Mouse (Mus musculus) limb, embryonic 10.5 days (tissue): ENCODE measurements at regions not wholly inside any gene's neighbourhood (a gene's known extent, or its start where the extent isn't known, plus 50 kb on each side); places are given as distances from the start of the nearest gene placed in this dataset.

ENCODE experiments used
- DNase-seq: peaks from one replicate; pipeline ENCODE4 v3.0.0-alpha.2; 2017; ENCODE audit warnings: low spot score
- H3K27ac ChIP-seq: fragments of 300-500 bp; sonication (generic); 2 replicates; pipeline ENCODE4 v1.5.1; 2016; ENCODE audit warnings: mild to moderate bottlenecking
- H3K27me3 ChIP-seq: fragments of 300-500 bp; sonication (generic); 2 replicates; pipeline ENCODE4 v1.6.1; 2016; ENCODE audit warnings: low read depth, mild to moderate bottlenecking; ENCODE audit not compliant: poor library complexity, severe bottlenecking
- H3K36me3 ChIP-seq: fragments of 300-500 bp; sonication (generic); 2 replicates; pipeline ENCODE4 v1.6.1; 2016; ENCODE audit warnings: mild to moderate bottlenecking, moderate library complexity
- H3K4me1 ChIP-seq: fragments of 300-500 bp; sonication (generic); 2 replicates; pipeline ENCODE4 v1.6.1; 2016
- H3K4me3 ChIP-seq: fragments of 300-500 bp; sonication (generic); 2 replicates; pipeline ENCODE4 v1.5.1; 2016; ENCODE audit warnings: mild to moderate bottlenecking, moderate library complexity
- H3K9me3 ChIP-seq: fragments of 300-500 bp; sonication (generic); replicated peaks from 2 replicates; pipeline ENCODE4 v1.6.1; 2016; ENCODE audit warnings: mild to moderate bottlenecking
- WGBS: fragments of 180-500 bp; shearing (Covaris S2); methylation state at CpG from one replicate; pipeline ENCODE4 v1.1.7; 2016; 5-methylcytosine and 5-hydroxymethylcytosine counted together

DNA sequence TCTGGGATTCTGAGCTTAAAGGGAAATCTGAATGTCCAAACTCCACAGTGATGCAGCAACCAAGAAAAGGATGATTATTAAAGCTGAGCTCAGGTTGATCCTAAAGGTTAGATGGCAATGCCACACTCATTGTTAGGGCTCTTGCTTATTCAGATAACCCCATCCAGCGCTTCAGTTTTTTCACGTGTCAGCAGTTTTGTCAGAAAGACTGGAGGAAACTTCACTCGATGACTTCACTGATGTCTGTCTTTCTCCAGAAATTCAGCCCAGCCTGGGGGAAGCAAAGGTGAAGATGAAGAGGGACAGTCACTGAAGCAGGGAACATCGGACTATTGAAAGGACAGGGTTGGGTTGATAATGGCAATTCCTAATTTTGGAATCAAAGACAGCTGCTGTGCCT, 91.4 kb downstream of the Ccdc71l start:
- Histone ChIP-seq H3K36me3 (no peaks in the 10 kb centered on the region), H3K4me3 (no peak overlapping the region), H3K4me1 (no peaks in the 10 kb centered on the region), H3K9me3 (0 out of 2 replicates have a peak, but pooled peaks cover 2% of the 10 kb centered on the region), H3K27ac (no peak overlapping the region), H3K27me3 (no peaks in the 10 kb centered on the region)
- DNase-seq: no peak
- 89% methylated on average over 4 of the region's 4 CpGs for WGBS

DNA sequence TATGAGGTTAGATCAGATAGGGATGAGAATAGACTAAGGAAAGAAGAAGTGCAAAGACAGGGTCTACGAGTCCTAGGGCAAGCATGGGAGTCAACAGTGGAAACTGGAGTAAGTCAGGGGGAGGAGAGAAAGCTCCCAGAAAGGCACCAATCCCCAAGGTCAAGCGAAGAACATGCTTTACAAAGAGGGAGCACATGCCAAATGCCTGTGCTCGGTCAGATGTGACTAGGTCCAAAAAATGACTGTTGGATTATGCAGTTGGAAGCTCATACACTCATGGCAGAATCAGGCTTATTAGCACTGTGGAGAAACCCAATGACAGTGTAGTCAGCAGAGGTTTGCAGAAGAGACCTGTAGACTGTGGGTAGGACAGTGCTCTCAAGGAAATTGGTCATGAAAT, 100.9 kb downstream of the Ccdc71l start:
- H3K36me3 ChIP-seq: no peaks in the 10 kb centered on the region
- 79% methylated on average over 3 of the region's 3 CpGs for whole genome bisulfite sequencing
- no peak overlapping the region for H3K4me3 ChIP-seq
- no peaks in the 10 kb centered on the region for H3K27me3 ChIP-seq
- H3K4me1 ChIP-seq: no peaks in the 10 kb centered on the region
- no peak for DNase-seq
- H3K9me3 ChIP-seq: no peaks in the 10 kb centered on the region
- H3K27ac ChIP-seq: no peak overlapping the region

DNA sequence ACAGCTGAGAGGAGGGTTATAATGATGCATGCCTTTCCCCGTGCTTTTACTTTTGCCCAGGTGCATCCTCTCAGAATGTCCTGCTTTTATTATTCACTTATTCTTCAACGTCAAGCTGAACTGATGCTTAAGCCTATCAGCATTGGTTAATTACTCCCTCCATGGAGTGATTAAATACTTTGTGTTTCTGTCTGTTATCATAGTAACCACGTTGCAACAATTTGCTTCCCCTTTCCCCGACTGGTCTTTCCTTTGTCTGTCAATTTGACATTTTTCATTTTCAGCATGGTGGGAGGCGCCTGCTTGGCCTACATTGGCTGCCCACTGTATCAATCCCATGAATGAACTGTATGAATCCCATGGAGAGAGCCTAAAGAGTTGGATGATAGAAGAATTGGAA, 101.8 kb downstream of the Ccdc71l start:
- H3K9me3 ChIP-seq: no peaks in the 10 kb centered on the region
- no peak overlapping the region for H3K27ac ChIP-seq
- 76% methylated on average over 5 of the region's 5 CpGs for WGBS
- DNase-seq: no peak
- no peak overlapping the region for H3K4me3 ChIP-seq
- H3K27me3 ChIP-seq: no peaks in the 10 kb centered on the region
- H3K4me1 ChIP-seq: no peaks in the 10 kb centered on the region
- H3K36me3 ChIP-seq: no peaks in the 10 kb centered on the region

DNA sequence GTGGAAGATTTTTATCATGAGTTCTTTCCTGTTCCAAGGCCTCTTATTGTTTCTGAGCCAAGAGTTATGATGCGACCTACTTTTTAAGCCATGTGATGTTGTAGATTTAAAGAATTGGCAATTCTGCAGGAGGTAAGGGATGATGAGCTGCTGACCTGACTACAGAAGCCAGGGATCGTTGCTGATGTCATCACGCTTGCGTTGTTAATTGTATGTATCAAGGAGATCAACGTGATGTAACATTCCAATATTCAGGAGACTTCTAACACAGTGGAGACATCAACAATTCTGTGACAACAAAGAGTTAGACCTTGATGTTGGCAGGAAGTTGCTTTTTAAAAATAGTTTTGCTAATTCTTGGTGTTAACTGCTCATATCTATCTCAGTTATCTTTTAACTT, 102.5 kb downstream of the Ccdc71l start:
- 91% methylated on average over 5 of the region's 5 CpGs for WGBS
- Histone ChIP-seq H3K4me3 (no peak overlapping the region), H3K27me3 (no peaks in the 10 kb centered on the region), H3K27ac (no peak overlapping the region), H3K36me3 (no peaks in the 10 kb centered on the region), H3K9me3 (no peaks in the 10 kb centered on the region), H3K4me1 (no peaks in the 10 kb centered on the region)
- no peak for DNase-seq

DNA sequence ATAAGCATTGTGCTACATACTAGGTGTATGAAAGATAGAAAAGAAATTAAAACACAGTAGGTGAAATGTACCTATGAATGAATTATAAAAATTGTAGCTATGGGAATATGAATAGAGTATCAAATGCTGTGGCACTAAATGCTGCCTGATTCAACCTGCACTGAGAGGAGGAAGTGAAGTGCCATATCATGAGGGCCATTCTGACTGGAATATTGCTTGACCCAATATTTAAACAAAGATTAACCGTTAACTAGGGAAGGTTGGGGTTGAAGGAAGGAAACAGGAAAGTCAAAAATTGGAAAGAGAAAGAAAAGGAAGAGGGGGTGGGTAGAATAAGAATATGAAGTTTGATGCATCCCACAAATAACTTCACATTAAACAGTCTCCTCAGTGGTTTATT, 103.8 kb downstream of the Ccdc71l start:
- WGBS: 75% methylated on average over 1 of the region's 1 CpGs
- Histone ChIP-seq H3K27ac (no peak overlapping the region), H3K36me3 (no peaks in the 10 kb centered on the region), H3K4me3 (no peak overlapping the region), H3K4me1 (0 out of 2 replicates have a peak, but pooled peaks cover 3% of the 10 kb centered on the region), H3K9me3 (no peaks in the 10 kb centered on the region), H3K27me3 (no peaks in the 10 kb centered on the region)
- DNase-seq: no peak

DNA sequence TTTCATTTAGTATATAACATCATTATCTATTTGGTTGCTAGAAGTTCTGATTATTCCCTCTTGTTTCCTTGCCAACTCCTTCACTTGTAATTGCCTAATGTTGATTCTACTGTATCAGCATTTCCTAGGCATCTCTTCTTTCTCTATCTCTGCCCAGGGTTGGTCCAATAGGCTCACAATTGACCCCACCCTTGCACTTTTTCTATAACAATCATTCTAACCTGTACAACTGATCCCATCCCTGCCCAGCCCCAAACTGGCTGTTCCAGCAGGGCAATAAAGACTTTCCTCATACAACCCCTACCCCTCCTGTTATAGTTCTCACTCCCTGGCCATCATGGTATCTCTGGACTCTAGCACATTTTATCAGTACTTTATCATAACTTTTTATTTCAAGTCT, 104.3 kb downstream of the Ccdc71l start:
- no peak overlapping the region for H3K27ac ChIP-seq
- no peak for DNase-seq
- 0 out of 2 replicates have a peak, but pooled peaks cover 3% of the 10 kb centered on the region for H3K4me1 ChIP-seq
- no peaks in the 10 kb centered on the region for H3K9me3 ChIP-seq
- no peak overlapping the region for H3K4me3 ChIP-seq
- H3K36me3 ChIP-seq: no peaks in the 10 kb centered on the region
- H3K27me3 ChIP-seq: no peaks in the 10 kb centered on the region

DNA sequence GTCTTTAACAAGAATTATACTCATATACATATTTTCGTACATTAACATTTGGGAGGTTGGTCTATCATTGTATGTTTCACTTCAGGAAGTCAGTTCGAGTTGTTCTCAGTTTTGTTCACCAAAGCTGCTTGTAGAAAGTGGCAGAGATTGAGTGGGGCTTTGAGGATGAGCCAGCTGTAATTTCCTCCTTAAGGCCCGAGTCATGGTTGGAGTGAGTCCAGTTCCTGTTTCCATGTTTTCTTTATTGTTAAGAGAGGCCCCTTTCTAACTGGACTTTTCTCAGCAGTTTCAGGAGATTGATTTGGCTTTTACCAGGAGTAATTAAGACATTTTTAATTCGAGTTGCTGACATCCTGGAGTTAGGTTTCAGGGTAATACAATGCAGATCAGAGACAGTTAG, 107.7 kb downstream of the Ccdc71l start:
- Histone ChIP-seq H3K27me3 (no peaks in the 10 kb centered on the region), H3K4me3 (no peak overlapping the region), H3K9me3 (no peaks in the 10 kb centered on the region), H3K27ac (no peak overlapping the region), H3K4me1 (0 out of 2 replicates have a peak, but pooled peaks cover 3% of the 10 kb centered on the region), H3K36me3 (no peaks in the 10 kb centered on the region)
- DNase-seq: no peak
- WGBS: 70% methylated on average over 4 of the region's 4 CpGs

DNA sequence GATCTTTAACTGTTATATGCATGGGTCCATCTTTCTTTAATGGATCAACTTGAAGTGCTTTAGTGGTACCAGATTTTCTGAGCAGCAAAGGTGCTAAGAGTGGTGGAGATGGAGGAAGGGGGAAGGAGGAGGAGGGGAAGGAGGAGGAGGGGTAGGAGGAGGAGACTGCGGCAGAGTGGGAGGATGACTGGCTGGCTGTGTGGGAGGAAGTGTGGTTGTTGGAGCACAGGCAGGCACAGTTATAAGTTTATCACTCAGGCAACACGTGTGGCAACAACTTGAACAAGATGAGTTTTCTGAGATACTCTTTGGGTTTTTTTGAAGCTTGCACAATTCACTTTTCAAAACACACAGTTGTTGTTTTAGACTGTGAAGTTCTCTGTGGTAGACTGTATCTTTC, 108.2 kb downstream of the Ccdc71l start:
- WGBS: 43% methylated on average over 2 of the region's 2 CpGs
- H3K27ac ChIP-seq: no peak overlapping the region
- DNase-seq: no peak
- H3K4me1 ChIP-seq: 0 out of 2 replicates have a peak, but pooled peaks cover 3% of the 10 kb centered on the region
- H3K9me3 ChIP-seq: no peaks in the 10 kb centered on the region
- H3K4me3 ChIP-seq: no peak overlapping the region
- no peaks in the 10 kb centered on the region for H3K36me3 ChIP-seq
- no peaks in the 10 kb centered on the region for H3K27me3 ChIP-seq

DNA sequence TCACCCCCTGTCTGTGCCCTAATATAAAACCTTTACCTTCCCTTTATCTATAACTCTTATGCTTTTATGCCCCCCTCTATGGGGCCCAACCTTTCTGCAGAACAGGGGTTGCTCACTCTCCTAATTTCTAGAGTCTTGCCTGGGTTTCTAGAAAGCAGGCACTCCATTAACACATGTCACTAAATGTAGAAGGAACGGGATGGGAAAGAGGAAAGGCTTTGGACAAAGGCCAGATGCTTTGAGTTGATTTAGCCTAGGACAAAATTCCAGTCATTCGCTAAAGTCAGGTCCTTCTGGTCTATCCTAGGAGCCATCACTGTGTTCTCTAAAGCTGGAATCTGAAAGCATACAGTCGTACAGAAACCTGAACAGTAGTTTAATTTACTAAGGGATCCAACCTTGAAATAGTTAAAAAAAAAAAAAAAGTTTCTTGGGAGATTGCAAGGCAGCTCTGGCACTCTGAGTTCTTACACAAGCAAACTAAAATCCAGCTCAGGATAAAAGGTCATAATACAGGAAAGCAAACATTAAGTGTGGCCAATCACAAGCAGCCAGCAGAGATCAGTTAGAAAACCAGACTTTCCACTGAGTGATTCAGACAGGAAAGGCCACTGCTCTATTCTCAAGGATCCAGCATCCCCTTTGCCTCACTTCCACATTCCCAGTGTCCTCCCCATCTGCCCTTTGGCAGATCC, 109.5 kb downstream of the Ccdc71l start:
- DNase-seq: no peak
- Histone ChIP-seq H3K4me3 (no peak overlapping the region), H3K36me3 (no peaks in the 10 kb centered on the region), H3K27me3 (no peaks in the 10 kb centered on the region), H3K9me3 (no peaks in the 10 kb centered on the region), H3K27ac (no peak overlapping the region), H3K4me1 (0 out of 2 replicates have a peak, but pooled peaks cover 3% of the 10 kb centered on the region)
- WGBS: 73% methylated on average over 3 of the region's 3 CpGs

DNA sequence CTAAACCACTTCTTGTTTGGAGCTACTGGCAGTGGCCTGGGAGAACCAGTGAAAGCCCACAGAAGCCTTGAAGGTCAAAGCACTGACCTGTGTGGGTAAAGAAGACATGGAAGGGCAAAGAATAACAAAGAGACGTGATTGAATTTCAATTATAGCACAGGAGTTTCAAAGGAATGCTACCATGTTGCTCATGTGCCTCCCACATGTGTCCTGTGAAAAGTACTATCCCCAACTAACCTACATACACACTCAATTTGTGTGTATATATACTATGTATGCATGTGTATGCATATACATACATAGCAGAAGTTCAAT, 110.0 kb downstream of the Ccdc71l start:
- Histone ChIP-seq H3K36me3 (no peaks in the 10 kb centered on the region), H3K9me3 (no peaks in the 10 kb centered on the region), H3K4me1 (0 out of 2 replicates have a peak, but pooled peaks cover 3% of the 10 kb centered on the region), H3K27me3 (no peaks in the 10 kb centered on the region), H3K4me3 (no peak overlapping the region), H3K27ac (no peak overlapping the region)
- whole genome bisulfite sequencing: 56% methylated on average over 1 of the region's 1 CpGs
- DNase-seq: no peak

DNA sequence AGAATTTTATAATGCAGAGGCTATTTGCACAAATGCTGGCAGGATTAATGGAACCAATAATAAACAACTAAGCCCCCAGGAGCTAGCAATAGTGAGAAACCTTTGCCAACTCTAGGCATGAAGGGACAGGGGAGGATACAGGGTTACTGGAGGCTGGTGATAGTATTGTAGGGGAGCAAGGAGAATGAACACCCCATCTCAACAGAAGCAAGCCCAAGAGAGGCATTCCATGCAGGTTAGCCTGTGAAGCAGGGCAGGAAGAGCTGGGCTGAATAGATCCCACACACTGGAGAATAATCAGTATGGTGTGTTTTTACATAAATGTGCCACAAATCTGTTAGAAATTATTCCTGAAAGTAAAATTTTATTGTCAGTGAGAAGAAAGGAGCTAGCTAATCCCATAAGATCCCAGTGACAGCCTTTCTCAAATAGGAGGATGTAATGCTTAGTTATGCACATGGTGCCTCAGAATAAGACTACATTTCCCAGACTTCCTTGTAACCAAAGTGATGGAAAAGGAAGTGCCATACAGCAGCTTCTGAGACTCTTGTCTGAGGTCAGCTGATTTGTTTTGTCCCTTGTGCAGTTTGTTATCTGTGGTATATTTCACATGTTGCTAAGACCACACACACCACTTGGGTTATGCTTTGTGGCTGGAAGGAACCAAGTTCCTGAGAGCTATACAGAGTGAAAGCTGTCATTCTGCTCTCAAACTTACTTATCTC, 111.1 kb downstream of the Ccdc71l start:
- no peak overlapping the region for H3K4me3 ChIP-seq
- H3K9me3 ChIP-seq: no peaks in the 10 kb centered on the region
- H3K27me3 ChIP-seq: no peaks in the 10 kb centered on the region
- H3K4me1 ChIP-seq: 0 out of 2 replicates have a peak, but pooled peaks cover 3% of the 10 kb centered on the region
- no peak overlapping the region for H3K27ac ChIP-seq
- H3K36me3 ChIP-seq: no peaks in the 10 kb centered on the region
- no peak for DNase-seq

DNA sequence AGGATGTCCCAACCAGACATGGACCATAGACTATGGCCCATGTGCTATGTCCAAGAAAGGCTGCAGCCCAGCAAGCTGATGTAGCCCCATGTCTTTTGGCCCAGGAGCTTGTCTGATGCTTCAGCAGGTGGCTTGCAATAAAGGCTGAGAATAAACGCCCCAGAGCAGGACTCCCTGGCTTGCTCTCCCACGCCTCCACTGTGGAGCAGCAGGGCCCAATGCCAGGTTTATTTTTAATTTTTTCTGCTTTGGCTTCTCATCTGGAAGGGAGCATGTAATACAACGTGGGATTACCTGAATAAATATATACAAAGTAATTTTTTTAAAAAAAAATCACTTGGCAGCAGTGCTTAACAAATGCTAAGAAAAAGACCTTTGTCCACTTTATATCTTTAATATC, 125.7 kb downstream of the Ccdc71l start:
- Histone ChIP-seq H3K9me3 (no peaks in the 10 kb centered on the region), H3K36me3 (no peaks in the 10 kb centered on the region), H3K4me1 (no peaks in the 10 kb centered on the region), H3K27ac (no peak overlapping the region), H3K27me3 (no peaks in the 10 kb centered on the region), H3K4me3 (no peak overlapping the region)
- no peak for DNase-seq
- WGBS: 72% methylated on average over 3 of the region's 3 CpGs

DNA sequence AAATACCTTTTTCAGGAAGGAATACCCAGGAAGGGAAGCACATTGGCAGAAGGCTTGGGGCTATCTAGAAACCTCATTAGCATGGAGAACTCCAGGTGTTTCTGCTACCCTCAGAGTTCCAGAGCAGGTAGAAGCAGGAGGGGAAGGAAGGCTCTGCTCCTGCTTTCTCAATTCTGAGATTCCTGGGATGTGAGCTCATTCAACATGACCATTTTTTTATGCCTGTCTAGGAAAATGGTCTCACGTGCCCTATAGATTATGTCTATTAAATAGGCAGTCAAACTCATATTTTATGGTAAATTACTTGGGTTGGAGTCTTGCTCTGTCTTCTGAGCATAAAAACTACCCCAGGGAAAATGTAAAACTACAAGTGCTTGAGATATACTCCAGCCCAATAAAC, 130.2 kb downstream of the Ccdc71l start:
- H3K4me1 ChIP-seq: no peaks in the 10 kb centered on the region
- H3K27ac ChIP-seq: no peak overlapping the region
- H3K4me3 ChIP-seq: no peak overlapping the region
- no peaks in the 10 kb centered on the region for H3K27me3 ChIP-seq
- DNase-seq: no peak
- no peaks in the 10 kb centered on the region for H3K36me3 ChIP-seq
- WGBS: 85% methylated on average over 1 of the region's 1 CpGs
- no peaks in the 10 kb centered on the region for H3K9me3 ChIP-seq

DNA sequence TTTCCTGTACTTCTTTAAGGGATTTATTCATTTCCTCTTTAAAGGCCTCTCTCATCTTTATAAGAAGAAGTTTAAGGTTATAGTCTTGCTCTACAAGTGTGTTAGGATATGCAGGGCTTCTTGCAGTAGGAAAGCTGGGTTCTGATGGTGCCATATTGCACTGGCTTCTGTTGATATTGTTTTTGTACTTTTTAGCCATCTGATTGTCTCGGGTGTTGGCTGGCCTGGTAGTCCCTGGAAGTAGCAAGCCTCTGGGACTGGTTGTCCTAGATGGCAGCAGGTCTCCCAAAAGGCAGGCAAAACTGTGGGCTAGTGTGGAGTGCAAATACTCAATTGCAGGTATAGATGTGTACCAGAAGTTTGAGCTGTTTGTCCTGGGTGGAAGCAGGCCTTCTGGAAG, 147.1 kb downstream of the Ccdc71l start:
- Histone ChIP-seq H3K4me1 (no peaks in the 10 kb centered on the region), H3K27me3 (no peaks in the 10 kb centered on the region), H3K36me3 (no peaks in the 10 kb centered on the region), H3K27ac (no peak overlapping the region), H3K4me3 (no peak overlapping the region), H3K9me3 (no peaks in the 10 kb centered on the region)
- DNase-seq: no peak
- 92% methylated on average over 1 of the region's 1 CpGs for WGBS
